Mouse (Mus musculus) stomach, postnatal 0 days (tissue): ENCODE results near the gene Olfml2a. TPM values are rescaled to one million over a fixed set of nuclear protein-coding genes. Genes with fewer than 3 reads are reported as not detected.

Experiments used
- ATAC-seq: fragments of 200-750 bp; cut with Nextera tagmentation; 2 replicates; pipeline ENCODE4 v1.8.0; 2017; ENCODE audit not compliant: low FRiP score, low TSS enrichment
- DNase-seq: peaks from one replicate; pipeline ENCODE4 v3.0.0-alpha.2; 2016; ENCODE audit warnings: low spot score
- H3K27ac ChIP-seq: fragments of 300-500 bp; sonication (generic); replicated peaks from 2 replicates; pipeline ENCODE4 v1.5.1; 2014; ENCODE audit warnings: mild to moderate bottlenecking, control low read depth
- H3K27me3 ChIP-seq: fragments of 300-500 bp; sonication (generic); 2 replicates; pipeline ENCODE4 v1.6.1; 2014; ENCODE audit warnings: low read length; ENCODE audit not compliant: control insufficient read depth, insufficient read depth
- H3K36me3 ChIP-seq: fragments of 300-500 bp; sonication (generic); 2 replicates; pipeline ENCODE4 v1.6.1; 2014; ENCODE audit warnings: low read length, mixed read lengths; ENCODE audit not compliant: control insufficient read depth, insufficient read depth
- H3K4me1 ChIP-seq: fragments of 300-500 bp; sonication (generic); replicated peaks from 2 replicates; pipeline ENCODE4 v1.6.1; 2014; ENCODE audit warnings: antibody characterized with exemption; ENCODE audit not compliant: control insufficient read depth, insufficient read depth
- H3K4me2 ChIP-seq: fragments of 300-500 bp; sonication (generic); replicated peaks from 2 replicates; pipeline ENCODE4 v1.6.1; 2014; ENCODE audit warnings: low read depth, mild to moderate bottlenecking, control low read depth, moderate library complexity
- H3K4me3 ChIP-seq: fragments of 300-500 bp; sonication (generic); 2 replicates; pipeline ENCODE4 v1.5.1; 2014; ENCODE audit warnings: low read depth, low read length, control low read depth
- H3K9ac ChIP-seq: fragments of 300-500 bp; sonication (generic); 2 replicates; pipeline ENCODE4 v1.6.1; 2014; ENCODE audit warnings: mild to moderate bottlenecking, low read length, control low read depth, mixed read lengths
- H3K9me3 ChIP-seq: fragments of 300-500 bp; sonication (generic); 2 replicates; pipeline ENCODE4 v1.6.1; 2016; ENCODE audit warnings: low read length; ENCODE audit not compliant: control insufficient read depth
- CTCF ChIP-seq: IDR thresholded peaks from 2 replicates; pipeline ENCODE4 v1.5.1; 2016; ENCODE audit warnings: antibody characterized with exemption, low read depth, mild to moderate bottlenecking, moderate library complexity
- EP300 ChIP-seq: optimal IDR thresholded peaks from 2 replicates; pipeline ENCODE3; 2016; ENCODE audit warnings: antibody characterized with exemption
- WGBS: fragments of 180-500 bp; shearing (Covaris S2); extraction: QIAGEN DNeasy Blood & Tissue Kit; methylation state at CpG from one replicate; pipeline ENCODE4 v1.1.7; 2014; 5-methylcytosine and 5-hydroxymethylcytosine counted together
- polyA plus RNA-seq: library from polyadenylated mRNA; unstranded; fragments of >200 nt; fragmentation: Nextera tagmentation; extraction: Ambion mirVana; gene quantifications from 2 replicates; pipeline ENCODE4 v1.2.1, GENCODE M21; 2015

The Olfml2a gene
- polyA plus RNA-seq, 1 experiment from 2014 or later: 2.7 TPM

- ATAC-seq (no peak), DNase-seq (no peak)
- Histone ChIP-seq H3K4me1 (0 out of 2 replicates have a peak, but pooled peaks cover 4% of the 10 kb centered on the region), H3K9ac (no peak overlapping the region), H3K4me2 (no peak overlapping the region), H3K4me3 (no peak overlapping the region), H3K27me3 (no peaks in the 10 kb centered on the region), H3K27ac (no peak overlapping the region), H3K36me3 (peaks cover 25% of the 10 kb centered on the region), H3K9me3 (no peaks in the 10 kb centered on the region)
- no peak for TF ChIP-seq CTCF
- TF ChIP-seq EP300: no peak
- 78% methylated on average over 3 of the region's 3 CpGs for WGBS
Measured at GRCm38 (mm10) chr2:39011971-39012370, 80.2 kb downstream of the Olfml2a start.

DNA sequence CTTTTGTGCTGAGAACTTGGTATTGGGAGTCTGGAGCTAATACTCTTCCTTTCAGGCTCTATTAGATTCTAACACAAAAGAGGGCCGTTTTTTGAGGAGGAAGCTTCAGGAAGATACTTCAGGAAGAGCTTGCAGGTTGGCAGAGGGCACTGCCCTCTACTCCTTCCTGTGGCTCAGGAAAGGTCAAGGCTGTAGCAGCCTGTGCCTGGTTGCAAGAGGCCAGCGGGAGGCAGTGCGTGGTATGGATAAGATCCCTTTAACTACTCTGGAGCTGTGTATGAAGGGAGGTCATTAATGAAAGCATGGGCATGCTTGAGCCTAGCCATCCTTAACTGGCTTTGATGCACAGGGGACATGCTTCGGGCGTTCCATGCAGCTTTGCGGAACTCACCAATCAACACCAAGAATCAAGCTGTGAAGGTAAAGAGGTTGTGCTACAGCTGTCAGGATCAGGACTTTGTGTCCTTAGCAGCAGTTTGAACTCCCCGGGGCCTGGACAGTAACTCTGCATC, 81.0 kb downstream of the Olfml2a start:
- Histone ChIP-seq H3K27ac (no peak overlapping the region), H3K4me1 (0 out of 2 replicates have a peak, but pooled peaks cover 4% of the 10 kb centered on the region), H3K4me3 (no peak overlapping the region), H3K27me3 (no peaks in the 10 kb centered on the region), H3K4me2 (no peak overlapping the region), H3K9me3 (no peaks in the 10 kb centered on the region), H3K36me3 (peaks cover 30% of the 10 kb centered on the region), H3K9ac (no peak overlapping the region)
- 91% methylated on average over 7 of the region's 7 CpGs for WGBS
- DNase-seq (no peak), ATAC-seq (no peak)
- TF ChIP-seq EP300: no peak
- no peak for TF ChIP-seq CTCF

Other genes with a start within 250 kb of the Olfml2a start
- 0.28 and 0.33 TPM in 2 replicates for gene Nr5a1, start 217.4 kb upstream of the Olfml2a start, polyA plus RNA-seq
- gene Nr6a1, start 4.3 kb upstream of the Olfml2a start, polyA plus RNA-seq: 0.59 and 1.2 TPM in 2 replicates
- gene Wdr38, start 65.5 kb downstream of the Olfml2a start, polyA plus RNA-seq: 0.81 and 1.1 TPM in 2 replicates
- gene Arpc5l, start 73.4 kb downstream of the Olfml2a start, polyA plus RNA-seq: 136 and 142 TPM in 2 replicates
- gene Rpl35, start 73.6 kb downstream of the Olfml2a start, polyA plus RNA-seq: 956 and 1,016 TPM in 2 replicates
- gene Golga1, start 133.6 kb downstream of the Olfml2a start, polyA plus RNA-seq: 20.7 and 22.0 TPM in 2 replicates